9 mouse cellular contexts compared by ENCODE assay signal in the genomic region with DNA sequence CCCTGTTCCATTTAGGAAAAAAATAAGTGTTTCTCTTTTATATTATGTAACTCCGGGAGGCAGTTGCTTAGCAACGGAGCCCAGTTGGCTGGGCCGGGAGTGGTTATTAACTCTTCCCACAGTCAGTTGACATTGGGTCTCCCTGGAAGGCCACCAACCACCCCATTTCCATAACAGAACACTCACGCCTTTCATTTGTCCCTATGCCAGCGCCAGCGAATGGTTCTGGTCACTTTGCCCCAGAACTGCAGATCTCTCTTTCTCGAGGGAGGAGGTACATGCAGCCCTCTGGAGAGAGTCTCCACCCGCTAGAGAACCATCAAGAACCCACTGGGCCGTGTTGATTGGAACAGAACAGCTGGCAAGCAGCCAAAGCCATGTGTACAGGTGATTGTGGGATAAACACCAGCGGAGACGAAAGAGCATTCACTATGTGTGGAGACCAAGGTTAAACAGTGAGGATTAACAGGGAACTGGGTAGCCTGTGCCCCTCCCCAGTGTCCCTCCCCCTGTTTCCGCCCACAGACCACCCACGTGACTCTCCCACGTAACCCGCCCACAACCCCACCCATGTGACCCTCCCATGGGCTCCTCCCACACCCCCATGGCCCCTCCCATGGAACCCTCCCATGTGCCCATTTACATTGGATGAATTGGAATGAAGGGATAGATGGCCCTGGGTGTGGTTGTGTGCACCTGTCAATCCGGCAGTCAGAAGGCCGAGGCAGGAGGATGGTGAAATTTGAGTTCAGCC. TPM values are rescaled to one million over a fixed set of nuclear protein-coding genes. Genes with fewer than 3 reads are reported as not detected.
A peak's percentile ranks its signal among the peaks of the same experiment; 100 is the strongest.
DNase-seq lines count a peak whose midpoint lies in the region; ATAC-seq and TF ChIP-seq lines count a peak whose summit lies in the region.
"Had no signal": no experiment of that assay in that cellular context is flagged by ENCODE, and none has a peak within 500 bp of the region (broad histone marks: within the 10 kb centered on the region; RNA-seq: fewer than 3 reads in every experiment).

No protein-coding gene starts in this region.

- ATAC-seq in limb, embryonic 14.5 days (ENCODE audit: low FRiP score, low read depth), result no peak
- ATAC-seq in forebrain, postnatal 0 days, result peak; percentile 82
- peak; percentile 75 for ATAC-seq in midbrain, embryonic 13.5 days
- no peak for ATAC-seq in liver, postnatal 0 days
- ATAC-seq in CD4-positive, CD25-positive, alpha-beta regulatory T cell, adult 4 months, result no peak

- H3K4me1 ChIP-seq in limb, embryonic 14.5 days (ENCODE audit: control insufficient read depth, insufficient read depth, low read length), result peaks cover 13% of the 10 kb centered on the region; the same call in 1 of the 2 replicates
- H3K4me1 ChIP-seq in limb, embryonic 10.5 days, result peaks cover 12% of the 10 kb centered on the region
- H3K4me1 ChIP-seq in forebrain, postnatal 0 days (ENCODE audit: insufficient read depth), result peaks cover 29% of the 10 kb centered on the region
- H3K4me1 ChIP-seq in midbrain, embryonic 13.5 days (replicated peaks), result peaks cover 61% of the 10 kb centered on the region
- H3K4me1 ChIP-seq in liver, postnatal 0 days (ENCODE audit: insufficient read depth), result no peaks in the 10 kb centered on the region

- H3K9me3 ChIP-seq in limb, embryonic 14.5 days (ENCODE audit: control insufficient read depth, low read length), result no peaks in the 10 kb centered on the region
- H3K9me3 ChIP-seq in limb, embryonic 10.5 days (replicated peaks), result no peaks in the 10 kb centered on the region
- no peaks in the 10 kb centered on the region for H3K9me3 ChIP-seq in forebrain, postnatal 0 days (ENCODE audit: low read length)
- H3K9me3 ChIP-seq in midbrain, embryonic 13.5 days, result no peaks in the 10 kb centered on the region
- no peaks in the 10 kb centered on the region for H3K9me3 ChIP-seq in liver, postnatal 0 days (ENCODE audit: low read length)

- no peaks in the 10 kb centered on the region for H3K27me3 ChIP-seq in limb, embryonic 14.5 days (ENCODE audit: control insufficient read depth, insufficient read depth, low read length)
- no peaks in the 10 kb centered on the region for H3K27me3 ChIP-seq in limb, embryonic 10.5 days (ENCODE audit: low read depth, poor library complexity, severe bottlenecking)
- no peaks in the 10 kb centered on the region for H3K27me3 ChIP-seq in forebrain, postnatal 0 days (ENCODE audit: insufficient read depth, low read length)
- no peaks in the 10 kb centered on the region for H3K27me3 ChIP-seq in midbrain, embryonic 13.5 days
- no peaks in the 10 kb centered on the region for H3K27me3 ChIP-seq in liver, postnatal 0 days (ENCODE audit: insufficient read depth, low read length)

- H3K9ac ChIP-seq in limb, embryonic 14.5 days (ENCODE audit: low read depth, low read length, severe bottlenecking), result no peak overlapping the region
- no peak overlapping the region for H3K9ac ChIP-seq in forebrain, postnatal 0 days
- H3K9ac ChIP-seq in midbrain, embryonic 13.5 days (replicated peaks), result no peak overlapping the region
- no peak overlapping the region for H3K9ac ChIP-seq in liver, postnatal 0 days (replicated peaks)

- 52% methylated on average over 17 of the region's 17 CpGs for WGBS in limb, embryonic 14.5 days
- 68% methylated on average over 17 of the region's 17 CpGs for WGBS in limb, embryonic 10.5 days
- WGBS in forebrain, postnatal 0 days, result 27% methylated on average over 17 of the region's 17 CpGs
- 35% methylated on average over 17 of the region's 17 CpGs for WGBS in midbrain, embryonic 13.5 days
- WGBS in liver, postnatal 0 days (ENCODE audit: insufficient replicate concordance), result 56% methylated on average over 17 of the region's 17 CpGs

- H3K36me3 ChIP-seq in limb, embryonic 14.5 days (ENCODE audit: control insufficient read depth, insufficient read depth, low read length), result no peaks in the 10 kb centered on the region
- no peaks in the 10 kb centered on the region for H3K36me3 ChIP-seq in limb, embryonic 10.5 days
- H3K36me3 ChIP-seq in forebrain, postnatal 0 days (ENCODE audit: insufficient read depth), result no peaks in the 10 kb centered on the region
- no peaks in the 10 kb centered on the region for H3K36me3 ChIP-seq in midbrain, embryonic 13.5 days
- H3K36me3 ChIP-seq in liver, postnatal 0 days (replicated peaks; ENCODE audit: insufficient read depth, low read length), result no peaks in the 10 kb centered on the region

- TF ChIP-seq CTCF in forebrain, postnatal 0 days (IDR thresholded peaks at IDR 0.05; ENCODE audit: low read depth), result no peak
- TF ChIP-seq CTCF in liver, postnatal 0 days (IDR thresholded peaks at IDR 0.05; ENCODE audit: low read depth), result no peak

- TF ChIP-seq EP300 in liver, postnatal 0 days (IDR thresholded peaks at IDR 0.05; ENCODE audit: low read depth), result no peak

- peak; percentile 35 for DNase-seq in limb, embryonic 14.5 days (ENCODE audit: low spot score)
- DNase-seq in limb, embryonic 10.5 days (ENCODE audit: low spot score), result no peak
- DNase-seq in forebrain, postnatal 0 days, result peak; percentile 87
- peak; percentile 89 for DNase-seq in layer of hippocampus, adult 9-11 months
- DNase-seq in liver, postnatal 0 days, result no peak
- no peak for DNase-seq in heart, postnatal 36 days

- H3K4me2 ChIP-seq in limb, embryonic 14.5 days (replicated peaks; ENCODE audit: low read depth, low read length, severe bottlenecking), result no peak overlapping the region
- H3K4me2 ChIP-seq in forebrain, postnatal 0 days (ENCODE audit: low read depth), result peak overlapping the region; percentile 35
- H3K4me2 ChIP-seq in midbrain, embryonic 13.5 days (replicated peaks), result peak overlapping the region; percentile 36
- H3K4me2 ChIP-seq in liver, postnatal 0 days (ENCODE audit: low read depth, low read length), result no peak overlapping the region

- no peak overlapping the region for H3K4me3 ChIP-seq in limb, embryonic 14.5 days (replicated peaks; ENCODE audit: low read length)
- no peak overlapping the region for H3K4me3 ChIP-seq in limb, embryonic 10.5 days
- no peak overlapping the region for H3K4me3 ChIP-seq in forebrain, postnatal 0 days (ENCODE audit: low read depth, low read length)
- no peak overlapping the region for H3K4me3 ChIP-seq in midbrain, embryonic 13.5 days (replicated peaks)
- H3K4me3 ChIP-seq in liver, postnatal 0 days (ENCODE audit: low read depth, low read length), result no peak overlapping the region
- H3K4me3 ChIP-seq: erythroblast, embryonic 14.5 days had no signal

- H3K27ac ChIP-seq in limb, embryonic 14.5 days (replicated peaks; ENCODE audit: low read depth, low read length), result no peak overlapping the region
- no peak overlapping the region for H3K27ac ChIP-seq in limb, embryonic 10.5 days
- peak overlapping the region; percentile 75 for H3K27ac ChIP-seq in forebrain, postnatal 0 days (ENCODE audit: low read depth, low read length)
- H3K27ac ChIP-seq in midbrain, embryonic 13.5 days, result peak overlapping the region; percentile 86
- H3K27ac ChIP-seq in liver, postnatal 0 days (ENCODE audit: low read depth), result no peak overlapping the region

- no peak for TF ChIP-seq POLR2A in limb, embryonic 14.5 days (IDR thresholded peaks at IDR 0.05; ENCODE audit: borderline replicate concordance, extremely low read depth, insufficient read depth, insufficient read length)

- intact Hi-C loops in heart, postnatal 36 days (cut with DNase I), result no loop called here

RNA-seq across cellular contexts. Expression of gene Sez6l, which starts 24.8 kb away (rescaled TPM):
- polyA plus RNA-seq in limb, embryonic 14.5 days (2012; rRNA removed), result 1.8 and 2.1 TPM in 2 replicates
- 0.83 and 0.89 TPM in 2 replicates for polyA plus RNA-seq in limb, embryonic 14.5 days (2014; fragmentation: Nextera tagmentation; extraction: Ambion mirVana)
- 0.09 and 0.16 TPM in 2 replicates for polyA plus RNA-seq in limb, embryonic 10.5 days (2016; fragmentation: Nextera tagmentation; extraction: Ambion mirVana)
- 46.3 and 73.8 TPM in 2 replicates for total RNA-seq in forebrain, postnatal 0 days (2014; rRNA removed)
- polyA plus RNA-seq in forebrain, postnatal 0 days (2015; fragmentation: Nextera tagmentation; extraction: Ambion mirVana), result 28.3 and 48.4 TPM in 2 replicates
- polyA plus RNA-seq in midbrain, embryonic 13.5 days (2015; fragmentation: Nextera tagmentation; extraction: Ambion mirVana), result 41.6 and 42.0 TPM in 2 replicates
- polyA plus RNA-seq in liver, postnatal 0 days (2015; fragmentation: Nextera tagmentation; extraction: Ambion mirVana), result not detected in 2 replicates
- polyA plus RNA-seq in CD4-positive, CD25-positive, alpha-beta regulatory T cell, adult 4 months (2017; shearing (Covaris generic)), result not detected
- under 1 TPM; 0.11 to 0.14 TPM for total RNA-seq in heart, postnatal 36 days (2021)
- polyA plus RNA-seq: erythroblast, embryonic 14.5 days had no signal

Comparison
In these comparisons a context has a peak if more than half of its experiments do, and no peak if none do; other contexts are left out.
1. DNase-seq: peak in limb, embryonic 14.5 days (single experiment), forebrain, postnatal 0 days (single experiment) and layer of hippocampus, adult 9-11 months (single experiment); none in limb, embryonic 10.5 days (single experiment), liver, postnatal 0 days (single experiment) and heart, postnatal 36 days (0 of 2).
2. ATAC-seq: peak in forebrain, postnatal 0 days (single experiment) and midbrain, embryonic 13.5 days (single experiment); none in limb, embryonic 14.5 days (single experiment), liver, postnatal 0 days (single experiment) and CD4-positive, CD25-positive, alpha-beta regulatory T cell, adult 4 months (single experiment).
3. H3K27ac ChIP-seq: peak in forebrain, postnatal 0 days (single experiment) and midbrain, embryonic 13.5 days (single experiment); none in limb, embryonic 14.5 days (single experiment), limb, embryonic 10.5 days (single experiment) and liver, postnatal 0 days (single experiment).
4. H3K4me2 ChIP-seq: peak in forebrain, postnatal 0 days (single experiment) and midbrain, embryonic 13.5 days (single experiment); none in limb, embryonic 14.5 days (single experiment) and liver, postnatal 0 days (single experiment).